Mouse (Mus musculus): Measurements from ENCODE around the gene BC052040. TPM values are rescaled to one million over a fixed set of nuclear protein-coding genes. Genes with fewer than 3 reads are reported as not detected.

The BC052040 gene
- total RNA-seq (2014; fragmentation: Nextera tagmentation) (18.7 and 21.7 TPM in 2 replicates), total RNA-seq (2017) (7.9 and 8.5 TPM in 2 replicates)

GRCm38 (mm10) chr2:115581241-115581988 is at the start of gene BC052040:
BC052040 (plus strand) TSS chr2:115581716.
- peak; percentile 98 for ATAC-seq (replicated peaks; ENCODE audit: low FRiP score, low TSS enrichment, poor library complexity, severe bottlenecking)

GRCm38 (mm10) chr2:115538009-115538690 is 43.4 kb upstream of the BC052040 start:
- ATAC-seq (replicated peaks; ENCODE audit: low FRiP score, low TSS enrichment, poor library complexity, severe bottlenecking), result no peak

GRCm38 (mm10) chr2:115538691-115539283 is 42.7 kb upstream of the BC052040 start:
- ATAC-seq (replicated peaks; ENCODE audit: low FRiP score, low TSS enrichment, poor library complexity, severe bottlenecking), result no peak

GRCm38 (mm10) chr2:115539731-115540130 is 41.8 kb upstream of the BC052040 start:
- ATAC-seq (replicated peaks; ENCODE audit: low FRiP score, low TSS enrichment, poor library complexity, severe bottlenecking), result no peak

GRCm38 (mm10) chr2:115542401-115543123 is 39.0 kb upstream of the BC052040 start:
- no peak for ATAC-seq (replicated peaks; ENCODE audit: low FRiP score, low TSS enrichment, poor library complexity, severe bottlenecking)

GRCm38 (mm10) chr2:115543212-115543611 is 38.3 kb upstream of the BC052040 start:
- no peak for ATAC-seq (replicated peaks; ENCODE audit: low FRiP score, low TSS enrichment, poor library complexity, severe bottlenecking)

GRCm38 (mm10) chr2:115551901-115552300 is 29.6 kb upstream of the BC052040 start:
- ATAC-seq (replicated peaks; ENCODE audit: low FRiP score, low TSS enrichment, poor library complexity, severe bottlenecking), result no peak

- ATAC-seq (replicated peaks; ENCODE audit: low FRiP score, low TSS enrichment, poor library complexity, severe bottlenecking), result no peak
These were observed 19.2 kb upstream of the BC052040 start for GRCm38 (mm10) chr2:115562155-115562827.

GRCm38 (mm10) chr2:115563436-115564093 is 18.0 kb upstream of the BC052040 start:
- ATAC-seq (replicated peaks; ENCODE audit: low FRiP score, low TSS enrichment, poor library complexity, severe bottlenecking), result no peak

GRCm38 (mm10) chr2:115571996-115572395 is 9.5 kb upstream of the BC052040 start:
- ATAC-seq (replicated peaks; ENCODE audit: low FRiP score, low TSS enrichment, poor library complexity, severe bottlenecking), result no peak

GRCm38 (mm10) chr2:115574802-115575201 is 6.7 kb upstream of the BC052040 start:
- ATAC-seq (replicated peaks; ENCODE audit: low FRiP score, low TSS enrichment, poor library complexity, severe bottlenecking), result no peak

GRCm38 (mm10) chr2:115579171-115579900 is 2.2 kb upstream of the BC052040 start:
- no peak for ATAC-seq (replicated peaks; ENCODE audit: low FRiP score, low TSS enrichment, poor library complexity, severe bottlenecking)

- ATAC-seq (replicated peaks; ENCODE audit: low FRiP score, low TSS enrichment, poor library complexity, severe bottlenecking), result no peak
These were observed 1.5 kb upstream of the BC052040 start for GRCm38 (mm10) chr2:115579976-115580375.

GRCm38 (mm10) chr2:115581989-115582608 is 583 bp downstream of the BC052040 start:
- ATAC-seq (replicated peaks; ENCODE audit: low FRiP score, low TSS enrichment, poor library complexity, severe bottlenecking), result no peak

GRCm38 (mm10) chr2:115583776-115584175 is 2.3 kb downstream of the BC052040 start:
- ATAC-seq (replicated peaks; ENCODE audit: low FRiP score, low TSS enrichment, poor library complexity, severe bottlenecking), result no peak

GRCm38 (mm10) chr2:115590602-115591001 is 9.1 kb downstream of the BC052040 start:
- ATAC-seq (replicated peaks; ENCODE audit: low FRiP score, low TSS enrichment, poor library complexity, severe bottlenecking), result peak; percentile 74

- ATAC-seq (replicated peaks; ENCODE audit: low FRiP score, low TSS enrichment, poor library complexity, severe bottlenecking), result peak; percentile 71
These were observed 11.2 kb downstream of the BC052040 start for GRCm38 (mm10) chr2:115592651-115593119.

- ATAC-seq (replicated peaks; ENCODE audit: low FRiP score, low TSS enrichment, poor library complexity, severe bottlenecking), result no peak
These were observed 15.5 kb downstream of the BC052040 start for GRCm38 (mm10) chr2:115597017-115597416.
